Mouse (Mus musculus) heart, embryonic 14.5 days (tissue): ENCODE results near the gene Ttc32. TPM values are rescaled to one million over a fixed set of nuclear protein-coding genes. Genes with fewer than 3 reads are reported as not detected.

Source experiments
- ATAC-seq: fragments of 200-750 bp; cut with Nextera tagmentation; 2 replicates; pipeline ENCODE4 v1.8.0; 2017; ENCODE audit warnings: low read depth, moderate TSS enrichment; ENCODE audit not compliant: insufficient number of reproducible peaks, insufficient read depth, low FRiP score
- H3K27ac ChIP-seq, 2 experiments: fragments of 200-500 bp in 1 of 2; fragments of 300-500 bp in 1 of 2; sonication (generic) in 1 of 2; replicated peaks in 1 of 2; 2 replicates each; pipeline ENCODE4 v1.5.1; 2012 to 2014; ENCODE audit warnings: low read depth in 2 of 2, low read length in 2 of 2, control low read depth in 1 of 2, mild to moderate bottlenecking in 1 of 2, mixed read lengths in 1 of 2; ENCODE audit not compliant: control insufficient read depth in 1 of 2, insufficient read depth in 1 of 2
- H3K27me3 ChIP-seq: fragments of 300-500 bp; sonication (generic); 2 replicates; pipeline ENCODE4 v1.6.1; 2014; ENCODE audit warnings: mild to moderate bottlenecking, low read length, control low read depth; ENCODE audit not compliant: control insufficient read depth, insufficient read depth
- H3K36me3 ChIP-seq: fragments of 300-500 bp; sonication (generic); 2 replicates; pipeline ENCODE4 v1.6.1; 2014; ENCODE audit warnings: mild to moderate bottlenecking, control low read depth, low read length, mixed read lengths; ENCODE audit not compliant: control insufficient read depth, insufficient read depth
- H3K4me1 ChIP-seq, 2 experiments: fragments of 200-500 bp in 1 of 2; fragments of 300-500 bp in 1 of 2; sonication (generic) in 1 of 2; 2 replicates each; pipeline ENCODE4 v1.6.1; 2012 to 2014; ENCODE audit warnings: low read length in 2 of 2, control low read depth in 1 of 2, mixed read lengths in 1 of 2; ENCODE audit not compliant: control insufficient read depth in 2 of 2, insufficient read depth in 2 of 2
- H3K4me2 ChIP-seq: fragments of 300-500 bp; sonication (generic); 2 replicates; pipeline ENCODE4 v1.6.1; 2014; ENCODE audit warnings: mild to moderate bottlenecking, low read length
- H3K4me3 ChIP-seq, 2 experiments: fragments of 200-500 bp in 1 of 2; fragments of 300-500 bp in 1 of 2; sonication (generic) in 1 of 2; 2 replicates each; pipeline ENCODE4 v1.5.1; 2012 to 2014; ENCODE audit warnings: low read length in 2 of 2, mild to moderate bottlenecking in 2 of 2, control low read depth in 1 of 2, low read depth in 1 of 2, moderate library complexity in 1 of 2; ENCODE audit not compliant: control insufficient read depth in 1 of 2, insufficient read depth in 1 of 2
- H3K9ac ChIP-seq: fragments of 300-500 bp; sonication (generic); 2 replicates; pipeline ENCODE4 v1.6.1; 2014; ENCODE audit warnings: mild to moderate bottlenecking, low read length
- H3K9me3 ChIP-seq: fragments of 300-500 bp; sonication (generic); 2 replicates; pipeline ENCODE4 v1.6.1; 2016; ENCODE audit warnings: low read length, control low read depth; ENCODE audit not compliant: control insufficient read depth
- WGBS: fragments of 180-500 bp; shearing (Covaris S2); extraction: QIAGEN DNeasy Blood & Tissue Kit; methylation state at CpG from one replicate; pipeline ENCODE4 v1.1.7; 2014; 5-methylcytosine and 5-hydroxymethylcytosine counted together
- polyA plus RNA-seq: library from polyadenylated mRNA; unstranded; fragments of >200 nt; fragmentation: Nextera tagmentation; extraction: Ambion mirVana; gene quantifications from 2 replicates; pipeline ENCODE4 v1.2.1, GENCODE M21; 2014

The Ttc32 gene
- polyA plus RNA-seq, 1 experiment from 2014 or later = 18.3 TPM

DNA sequence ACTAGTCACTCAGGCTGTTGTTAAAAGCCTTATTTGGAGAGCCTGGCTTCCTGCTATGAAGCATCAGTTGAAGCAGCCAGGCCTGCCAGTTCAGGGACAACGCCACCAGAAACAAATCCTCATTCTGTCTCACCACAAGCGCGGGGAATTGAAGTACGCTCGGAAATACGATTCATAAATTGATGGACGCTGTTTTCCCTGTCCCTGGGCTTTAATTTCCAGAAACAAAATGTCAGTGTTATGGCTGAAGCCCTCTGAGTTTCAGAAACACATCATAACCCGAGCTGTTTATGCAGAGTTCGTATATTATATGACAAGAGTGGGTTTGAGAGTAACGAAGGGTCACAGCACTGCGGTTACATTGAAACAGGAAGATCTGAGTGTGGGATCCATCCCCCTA lies 25.5 kb downstream of the Ttc32 start:
- no peaks in the 10 kb centered on the region; the same call in 1 of the 2 replicates for H3K27me3 ChIP-seq
- no peak overlapping the region for H3K4me2 ChIP-seq
- H3K9ac ChIP-seq = no peak overlapping the region
- H3K4me3 ChIP-seq = no peak overlapping the region
- no peaks in the 10 kb centered on the region for H3K36me3 ChIP-seq
- no peak overlapping the region for H3K27ac ChIP-seq
- no peak for ATAC-seq
- peaks cover 0 to 4% of the 10 kb centered on the region in 2 experiments; a peak in 2 of 4 replicates for H3K4me1 ChIP-seq
- H3K9me3 ChIP-seq = no peaks in the 10 kb centered on the region
- 69% methylated on average over 11 of the region's 11 CpGs for WGBS

- no peak for ATAC-seq
- Histone ChIP-seq H3K27ac (no peak overlapping the region), H3K9me3 (no peaks in the 10 kb centered on the region), H3K36me3 (no peaks in the 10 kb centered on the region), H3K4me2 (no peak overlapping the region), H3K4me3 (no peak overlapping the region), H3K4me1 (no peaks in the 10 kb centered on the region), H3K27me3 (no peaks in the 10 kb centered on the region; the same call in 1 of the 2 replicates), H3K9ac (no peak overlapping the region)
- 76% methylated on average over 3 of the region's 3 CpGs for WGBS
These were observed 29.7 kb downstream of the Ttc32 start for GRCm38 (mm10) chr12:9059502-9059901.

GRCm38 (mm10) chr12:9059965-9060364 lies 30.2 kb downstream of the Ttc32 start:
- H3K4me3 ChIP-seq = no peak overlapping the region
- no peaks in the 10 kb centered on the region; the same call in 1 of the 2 replicates for H3K27me3 ChIP-seq
- no peaks in the 10 kb centered on the region for H3K9me3 ChIP-seq
- no peak overlapping the region for H3K4me2 ChIP-seq
- ATAC-seq = no peak
- WGBS = 84% methylated on average over 9 of the region's 9 CpGs
- H3K9ac ChIP-seq = no peak overlapping the region
- no peaks in the 10 kb centered on the region for H3K4me1 ChIP-seq
- no peaks in the 10 kb centered on the region for H3K36me3 ChIP-seq
- H3K27ac ChIP-seq = no peak overlapping the region

- no peaks in the 10 kb centered on the region for H3K4me1 ChIP-seq
- no peak overlapping the region for H3K9ac ChIP-seq
- H3K36me3 ChIP-seq = no peaks in the 10 kb centered on the region
- WGBS = 80% methylated on average over 6 of the region's 6 CpGs
- H3K9me3 ChIP-seq = no peaks in the 10 kb centered on the region
- no peak overlapping the region for H3K4me2 ChIP-seq
- no peak for ATAC-seq
- H3K4me3 ChIP-seq = no peak overlapping the region
- H3K27ac ChIP-seq = no peak overlapping the region
- no peaks in the 10 kb centered on the region for H3K27me3 ChIP-seq
These were observed 33.8 kb downstream of the Ttc32 start for GRCm38 (mm10) chr12:9063611-9064010.

- 84% methylated on average over 1 of the region's 1 CpGs for WGBS
- Histone ChIP-seq H3K27ac (no peak overlapping the region), H3K9ac (no peak overlapping the region), H3K4me3 (no peak overlapping the region), H3K36me3 (no peaks in the 10 kb centered on the region), H3K4me1 (no peaks in the 10 kb centered on the region), H3K4me2 (no peak overlapping the region), H3K9me3 (no peaks in the 10 kb centered on the region), H3K27me3 (no peaks in the 10 kb centered on the region)
- no peak for ATAC-seq
These were observed 41.3 kb downstream of the Ttc32 start for GRCm38 (mm10) chr12:9071058-9071457.

DNA sequence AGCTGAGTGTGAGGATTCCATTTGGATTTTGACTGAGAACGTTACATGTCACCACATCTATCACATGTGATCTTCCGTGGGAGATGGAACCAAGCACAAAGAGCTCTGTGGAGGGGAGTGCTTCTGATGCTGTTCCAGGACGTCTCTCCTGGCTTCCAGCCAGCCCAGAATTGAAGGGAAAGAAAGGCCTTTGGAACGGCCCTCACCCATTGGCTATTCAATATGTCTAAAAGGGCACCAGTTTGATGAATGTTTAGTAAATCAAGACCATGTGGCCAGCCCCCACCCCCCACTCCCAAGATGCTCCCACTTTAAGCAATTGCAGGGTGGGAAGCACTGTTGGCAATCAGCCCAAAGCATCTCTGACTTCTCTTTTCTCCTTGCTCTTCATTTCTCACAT lies 41.7 kb downstream of the Ttc32 start:
- no peak for ATAC-seq
- no peak overlapping the region for H3K4me2 ChIP-seq
- 45% methylated on average over 4 of the region's 4 CpGs for WGBS

DNA sequence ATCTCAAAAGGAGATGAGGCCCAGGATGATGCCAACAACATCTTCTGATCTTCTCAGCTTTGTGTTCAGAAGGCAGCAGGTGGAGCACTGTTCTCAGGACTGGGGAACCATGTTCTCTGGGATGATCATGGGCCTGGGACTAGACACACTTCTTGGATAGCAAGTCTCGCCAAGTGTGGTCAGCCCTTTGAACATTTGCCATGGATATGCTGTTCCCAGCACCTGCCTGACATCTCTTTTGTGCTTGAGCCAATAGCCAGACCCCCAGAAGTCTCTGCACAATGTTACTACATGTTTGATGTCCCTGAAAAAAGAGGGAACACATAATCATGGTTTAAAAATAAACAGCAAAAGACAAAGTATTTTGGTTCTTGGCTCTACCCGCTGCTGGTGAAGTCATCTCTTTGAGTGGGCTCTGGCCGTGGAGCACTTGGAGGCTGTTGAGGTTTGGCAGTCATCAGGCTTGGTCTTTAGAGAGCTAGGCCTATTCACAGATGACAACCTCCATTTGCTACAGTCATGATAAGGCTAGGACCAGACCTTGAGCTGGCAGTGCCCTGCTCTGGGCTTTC lies 47.8 kb downstream of the Ttc32 start:
- ATAC-seq = 0 out of 2 replicates have a peak, but pooled peaks have one; percentile 31
- Histone ChIP-seq H3K9ac (no peak overlapping the region), H3K9me3 (no peaks in the 10 kb centered on the region), H3K27me3 (no peaks in the 10 kb centered on the region), H3K4me3 (no peak overlapping the region), H3K36me3 (no peaks in the 10 kb centered on the region), H3K4me2 (no peak overlapping the region), H3K27ac (no peak overlapping the region), H3K4me1 (no peaks in the 10 kb centered on the region)
- WGBS = 60% methylated on average over 3 of the region's 3 CpGs

More for the DNA sequence above, 41.7 kb downstream of the Ttc32 start:
- Histone ChIP-seq H3K27me3 (no peaks in the 10 kb centered on the region), H3K4me1 (no peaks in the 10 kb centered on the region), H3K4me3 (no peak overlapping the region), H3K27ac (no peak overlapping the region), H3K9me3 (no peaks in the 10 kb centered on the region), H3K9ac (no peak overlapping the region), H3K36me3 (no peaks in the 10 kb centered on the region)

- H3K9ac ChIP-seq = no peak overlapping the region
- H3K4me3 ChIP-seq = no peak overlapping the region
- H3K36me3 ChIP-seq = no peaks in the 10 kb centered on the region
- H3K9me3 ChIP-seq = no peaks in the 10 kb centered on the region
- H3K27me3 ChIP-seq = no peaks in the 10 kb centered on the region
- no peak overlapping the region for H3K27ac ChIP-seq
- no peak overlapping the region for H3K4me2 ChIP-seq
- 81% methylated on average over 7 of the region's 7 CpGs for WGBS
- ATAC-seq = no peak
- H3K4me1 ChIP-seq = peaks cover 0 to 2% of the 10 kb centered on the region in 2 experiments; a peak in 1 of 4 replicates
These were observed 60.4 kb downstream of the Ttc32 start for GRCm38 (mm10) chr12:9090226-9090625.
